Mouse (Mus musculus): ENCODE results near the gene Prdm5. TPM values are rescaled to one million over a fixed set of nuclear protein-coding genes. Genes with fewer than 3 reads are reported as not detected.

Prdm5 gene
- 4.7 and 6.1 TPM in 2 replicates for polyA plus RNA-seq (2012; rRNA removed)

GRCm38 (mm10) chr6:65778861-65779688, at the start of gene Prdm5:
Prdm5 (plus strand) TSS chr6:65778988.

GRCm38 (mm10) chr6:65952309-65952708, 173.5 kb downstream of the Prdm5 start, which contains the start of gene 4930544G11Rik:
4930544G11Rik (plus strand) TSS chr6:65952609.

Other genes with a start within 250 kb of the Prdm5 start
- gene Ndnf, start 107.4 kb upstream of the Prdm5 start, polyA plus RNA-seq (2012; rRNA removed), result 0.62 and 0.95 TPM in 2 replicates
- not detected in 2 replicates for gene 4930544G11Rik, start 173.6 kb downstream of the Prdm5 start, polyA plus RNA-seq (2012; rRNA removed)